Mouse (Mus musculus) liver, embryonic 15.5 days (tissue): ENCODE results near the gene Irx5. TPM values are rescaled to one million over a fixed set of nuclear protein-coding genes. Genes with fewer than 3 reads are reported as not detected.

ENCODE experiments used
- ATAC-seq: fragments of 200-750 bp; cut with Nextera tagmentation; 2 replicates; pipeline ENCODE4 v1.8.0; 2017; ENCODE audit warnings: moderate number of reproducible peaks, mild to moderate bottlenecking, moderate library complexity; ENCODE audit not compliant: insufficient read depth
- H3K27ac ChIP-seq: fragments of 300-500 bp; sonication (generic); replicated peaks from 2 replicates; pipeline ENCODE4 v1.5.1; 2015; ENCODE audit warnings: mild to moderate bottlenecking, inconsistent platforms
- H3K27me3 ChIP-seq: fragments of 300-500 bp; sonication (generic); 2 replicates; pipeline ENCODE4 v1.6.1; 2015; ENCODE audit warnings: mild to moderate bottlenecking, inconsistent platforms
- H3K36me3 ChIP-seq: fragments of 300-500 bp; sonication (generic); replicated peaks from 2 replicates; pipeline ENCODE4 v1.6.1; 2015; ENCODE audit warnings: moderate library complexity, mild to moderate bottlenecking, inconsistent platforms
- H3K4me1 ChIP-seq: fragments of 300-500 bp; sonication (generic); replicated peaks from 2 replicates; pipeline ENCODE4 v1.6.1; 2015; ENCODE audit warnings: inconsistent platforms
- H3K4me2 ChIP-seq: fragments of 300-500 bp; sonication (generic); 2 replicates; pipeline ENCODE4 v1.6.1; 2015; ENCODE audit warnings: moderate library complexity, mild to moderate bottlenecking, inconsistent platforms
- H3K4me3 ChIP-seq: fragments of 300-500 bp; sonication (generic); replicated peaks from 2 replicates; pipeline ENCODE4 v1.5.1; 2015; ENCODE audit warnings: mild to moderate bottlenecking, inconsistent platforms
- H3K9ac ChIP-seq: fragments of 300-500 bp; sonication (generic); 2 replicates; pipeline ENCODE4 v1.6.1; 2015; ENCODE audit warnings: moderate library complexity, mild to moderate bottlenecking, inconsistent platforms
- H3K9me3 ChIP-seq: fragments of 300-500 bp; sonication (generic); replicated peaks from 2 replicates; pipeline ENCODE4 v1.6.1; 2016; ENCODE audit warnings: inconsistent platforms
- WGBS: fragments of 180-500 bp; shearing (Covaris S2); methylation state at CpG from one replicate; pipeline ENCODE4 v1.1.7; 2015; ENCODE audit warnings: mixed read lengths; ENCODE audit not compliant: insufficient replicate concordance; 5-methylcytosine and 5-hydroxymethylcytosine counted together
- polyA plus RNA-seq: library from polyadenylated mRNA; unstranded; fragments of >200 nt; fragmentation: Nextera tagmentation; extraction: Ambion mirVana; gene quantifications from 2 replicates; pipeline ENCODE4 v1.2.1, GENCODE M21; 2015

Irx5 gene
- polyA plus RNA-seq, 1 experiment from 2014 or later: not detected

- ATAC-seq: no peak
- H3K4me3 ChIP-seq: no peak overlapping the region
Observed at GRCm38 (mm10) chr8:92361546-92362351, 4.3 kb downstream of the Irx5 start.

GRCm38 (mm10) chr8:92362396-92363115, 5.1 kb downstream of the Irx5 start:
- Histone ChIP-seq H3K9ac (no peak overlapping the region), H3K27ac (no peak overlapping the region), H3K9me3 (no peaks in the 10 kb centered on the region), H3K4me1 (peaks cover 13% of the 10 kb centered on the region), H3K36me3 (no peaks in the 10 kb centered on the region), H3K4me3 (no peak overlapping the region), H3K4me2 (no peak overlapping the region), H3K27me3 (peaks cover 97% of the 10 kb centered on the region)
- no peak for ATAC-seq
- WGBS: 5% methylated on average over 15 of the region's 15 CpGs

More at GRCm38 (mm10) chr8:92361546-92362351, 4.3 kb downstream of the Irx5 start:
- H3K36me3 ChIP-seq: no peaks in the 10 kb centered on the region
- no peak overlapping the region for H3K27ac ChIP-seq
- no peak overlapping the region for H3K9ac ChIP-seq
- no peak overlapping the region for H3K4me2 ChIP-seq
- H3K27me3 ChIP-seq: peaks cover 97% of the 10 kb centered on the region
- 4% methylated on average over 25 of the region's 25 CpGs for WGBS
- no peaks in the 10 kb centered on the region for H3K9me3 ChIP-seq
- H3K4me1 ChIP-seq: peaks cover 22% of the 10 kb centered on the region

GRCm38 (mm10) chr8:92363217-92364147, 6.1 kb downstream of the Irx5 start:
- H3K9me3 ChIP-seq: no peaks in the 10 kb centered on the region
- ATAC-seq: no peak
- H3K27ac ChIP-seq: no peak overlapping the region
- H3K27me3 ChIP-seq: peaks cover 97% of the 10 kb centered on the region
- H3K4me1 ChIP-seq: 0 out of 2 replicates have a peak, but pooled peaks cover 6% of the 10 kb centered on the region
- H3K4me2 ChIP-seq: no peak overlapping the region
- H3K9ac ChIP-seq: no peak overlapping the region
- H3K4me3 ChIP-seq: no peak overlapping the region
- WGBS: 2% methylated on average over 45 of the region's 45 CpGs
- no peaks in the 10 kb centered on the region for H3K36me3 ChIP-seq

DNA sequence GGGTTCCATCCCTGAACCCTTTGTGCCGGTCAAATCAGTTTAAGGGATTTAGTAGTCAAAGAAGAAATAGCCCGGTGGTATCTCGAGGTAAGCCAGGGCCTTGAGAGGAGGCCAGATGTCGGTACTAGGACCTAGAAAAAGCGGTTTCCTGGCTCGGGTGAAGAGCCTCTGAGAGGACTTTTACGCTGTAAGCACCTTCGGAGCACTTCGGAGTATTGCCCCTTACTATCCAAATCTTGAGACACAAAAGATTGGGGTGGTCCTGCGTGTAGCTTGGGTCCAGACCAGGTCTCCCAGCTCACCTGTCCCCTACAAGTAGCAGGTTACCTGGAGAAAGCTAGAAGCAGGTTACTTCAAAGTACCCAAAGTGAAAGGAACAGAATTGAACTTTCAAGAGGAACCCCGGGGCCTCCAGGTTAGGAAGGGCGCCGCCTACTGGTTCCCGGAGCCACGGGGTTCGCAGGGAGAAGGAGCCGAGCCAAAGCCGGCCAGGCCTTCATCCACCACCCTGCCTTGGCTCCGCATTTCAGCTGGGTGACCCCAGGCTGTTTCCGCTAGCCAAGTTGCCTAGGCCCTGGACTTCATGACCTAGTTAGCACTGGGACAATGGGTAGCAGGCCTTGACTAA, 6.8 kb downstream of the Irx5 start:
- 2% methylated on average over 20 of the region's 20 CpGs for WGBS
- Histone ChIP-seq H3K27ac (no peak overlapping the region), H3K4me3 (peak overlapping the region; percentile 8; the same call in 1 of the 2 replicates), H3K4me2 (peak overlapping the region; percentile 18; the same call in 1 of the 2 replicates), H3K9me3 (no peaks in the 10 kb centered on the region), H3K27me3 (peaks cover 97% of the 10 kb centered on the region), H3K36me3 (no peaks in the 10 kb centered on the region), H3K9ac (no peak overlapping the region), H3K4me1 (0 out of 2 replicates have a peak, but pooled peaks cover 6% of the 10 kb centered on the region)
- ATAC-seq: no peak

DNA sequence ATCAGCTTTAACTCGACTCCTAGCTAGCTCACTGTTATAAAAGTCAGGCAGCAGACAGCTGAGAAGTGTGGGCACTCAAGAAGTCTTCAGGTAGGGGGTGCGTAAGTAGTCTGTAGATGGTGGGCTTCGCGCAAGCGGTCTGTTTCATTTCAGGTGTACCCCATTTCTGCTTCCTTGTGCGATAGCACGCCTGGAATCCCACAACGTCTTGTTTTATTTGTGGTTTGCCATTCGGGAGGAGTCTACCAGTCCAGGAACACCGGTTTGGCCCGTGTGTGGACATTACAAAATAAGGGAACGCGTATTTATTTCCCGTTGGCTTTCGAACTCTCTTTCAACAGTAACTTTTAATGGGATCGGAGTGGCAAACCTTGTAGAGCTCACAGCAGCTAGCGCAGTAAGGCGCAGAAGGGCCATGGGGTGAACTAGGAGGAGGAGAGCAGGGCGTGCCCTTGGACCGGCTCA, 7.4 kb downstream of the Irx5 start:
- no peak overlapping the region for H3K4me2 ChIP-seq
- H3K36me3 ChIP-seq: no peaks in the 10 kb centered on the region
- H3K4me3 ChIP-seq: no peak overlapping the region
- H3K27me3 ChIP-seq: peaks cover 97% of the 10 kb centered on the region
- H3K9me3 ChIP-seq: no peaks in the 10 kb centered on the region
- no peak for ATAC-seq
- 0 out of 2 replicates have a peak, but pooled peaks cover 6% of the 10 kb centered on the region for H3K4me1 ChIP-seq
- no peak overlapping the region for H3K27ac ChIP-seq
- no peak overlapping the region for H3K9ac ChIP-seq
- 8% methylated on average over 20 of the region's 20 CpGs for WGBS

GRCm38 (mm10) chr8:92365241-92365943, 8.0 kb downstream of the Irx5 start:
- H3K36me3 ChIP-seq: no peaks in the 10 kb centered on the region
- H3K27ac ChIP-seq: no peak overlapping the region
- no peaks in the 10 kb centered on the region for H3K9me3 ChIP-seq
- H3K4me1 ChIP-seq: 0 out of 2 replicates have a peak, but pooled peaks cover under 1% of the 10 kb centered on the region
- ATAC-seq: no peak
- H3K4me2 ChIP-seq: no peak overlapping the region
- peaks cover 97% of the 10 kb centered on the region for H3K27me3 ChIP-seq
- WGBS: 2% methylated on average over 36 of the region's 36 CpGs
- H3K4me3 ChIP-seq: no peak overlapping the region
- no peak overlapping the region for H3K9ac ChIP-seq

DNA sequence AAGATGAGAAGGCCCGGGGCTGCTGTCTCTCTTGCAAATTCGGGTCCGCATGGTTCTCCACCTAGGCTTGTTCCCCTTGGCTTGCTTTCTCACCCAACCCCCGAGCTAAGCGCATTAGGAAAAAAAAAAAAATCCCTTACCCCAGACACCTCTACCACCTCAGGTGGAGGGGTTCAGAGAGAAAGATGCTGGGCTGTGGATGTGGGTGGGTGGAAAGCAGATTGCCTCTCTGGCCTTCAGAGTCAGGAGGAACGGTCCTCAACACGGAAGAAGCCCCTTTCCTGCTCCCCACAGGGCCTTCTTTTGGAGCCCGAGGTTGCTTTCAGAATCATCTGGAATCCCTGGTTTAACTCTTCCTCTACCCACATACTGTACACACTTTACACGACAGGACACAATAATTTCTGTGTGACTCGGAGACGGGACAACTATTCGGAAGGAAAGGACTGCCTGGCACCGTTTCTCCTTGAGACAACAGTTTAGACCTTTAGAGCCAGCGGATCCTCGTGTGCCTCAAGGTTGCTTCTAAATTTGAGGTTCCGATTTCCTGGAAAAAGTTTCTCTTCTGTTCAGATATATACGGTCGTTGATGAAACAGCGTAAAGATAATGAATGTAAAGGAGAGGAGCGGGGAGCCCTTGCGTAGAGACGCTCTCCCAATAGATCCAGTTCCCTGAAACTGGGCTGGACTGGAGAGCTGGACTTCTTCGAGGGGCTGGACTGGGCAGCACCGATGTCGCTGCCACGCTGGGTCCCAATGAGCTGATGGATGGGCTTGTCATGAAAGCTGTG, 8.7 kb downstream of the Irx5 start:
- H3K4me3 ChIP-seq: no peak overlapping the region
- WGBS: 4% methylated on average over 26 of the region's 26 CpGs
- no peaks in the 10 kb centered on the region for H3K4me1 ChIP-seq
- H3K36me3 ChIP-seq: no peaks in the 10 kb centered on the region
- no peak overlapping the region for H3K27ac ChIP-seq
- peaks cover 94% of the 10 kb centered on the region for H3K27me3 ChIP-seq
- no peak for ATAC-seq
- no peak overlapping the region for H3K4me2 ChIP-seq
- no peak overlapping the region for H3K9ac ChIP-seq
- H3K9me3 ChIP-seq: no peaks in the 10 kb centered on the region

- H3K4me2 ChIP-seq: no peak overlapping the region
- no peak overlapping the region for H3K4me3 ChIP-seq
- H3K27ac ChIP-seq: no peak overlapping the region
- WGBS: 6% methylated on average over 20 of the region's 20 CpGs
- H3K9me3 ChIP-seq: no peaks in the 10 kb centered on the region
- no peaks in the 10 kb centered on the region for H3K36me3 ChIP-seq
- H3K4me1 ChIP-seq: no peaks in the 10 kb centered on the region
- H3K27me3 ChIP-seq: peaks cover 92% of the 10 kb centered on the region
- no peak overlapping the region for H3K9ac ChIP-seq
- ATAC-seq: no peak
Observed at GRCm38 (mm10) chr8:92366736-92367267, 9.4 kb downstream of the Irx5 start.

DNA sequence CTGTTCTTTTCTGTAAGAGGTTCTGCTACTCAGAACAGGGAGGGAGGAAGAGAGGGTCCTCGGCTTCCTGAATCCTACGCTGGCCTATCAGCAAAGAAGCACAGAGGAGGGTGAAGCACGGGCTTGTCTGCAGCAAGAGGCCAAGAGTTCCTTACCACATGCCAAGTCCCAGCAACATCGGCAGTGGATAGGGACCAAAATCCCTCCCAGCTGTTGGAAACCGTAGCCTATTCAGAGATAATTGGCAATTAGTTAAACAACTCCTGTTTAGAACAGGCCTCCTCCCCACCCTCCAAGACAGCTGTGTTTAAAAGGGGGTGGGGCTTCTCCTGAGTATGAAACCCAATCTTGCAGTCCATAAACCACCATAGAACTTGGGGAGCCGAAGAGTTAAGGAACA, 22.1 kb downstream of the Irx5 start:
- Histone ChIP-seq H3K36me3 (no peaks in the 10 kb centered on the region), H3K27me3 (peaks cover 19% of the 10 kb centered on the region; the same call in 1 of the 2 replicates), H3K9me3 (no peaks in the 10 kb centered on the region), H3K4me2 (no peak overlapping the region), H3K27ac (no peak overlapping the region), H3K9ac (no peak overlapping the region), H3K4me3 (no peak overlapping the region), H3K4me1 (no peaks in the 10 kb centered on the region)
- WGBS: 38% methylated on average over 6 of the region's 6 CpGs
- no peak for ATAC-seq
